Mouse (Mus musculus) lung, postnatal 0 days (tissue): ENCODE data around the gene Lrrc26.

Source experiments
- CTCF ChIP-seq: IDR thresholded peaks from 2 replicates; pipeline ENCODE4 v1.5.1; 2016; ENCODE audit warnings: antibody characterized with exemption, mild to moderate bottlenecking
- EP300 ChIP-seq: IDR thresholded peaks from 2 replicates; pipeline ENCODE4 v1.6.1; 2016; ENCODE audit warnings: antibody characterized with exemption, mild to moderate bottlenecking, control low read depth

GRCm38 (mm10) chr2:25311491-25311891, 21.8 kb downstream of the Lrrc26 start:
- TF ChIP-seq EP300 (no peak), CTCF (no peak)
